24 mouse cellular contexts compared by ENCODE assay signal in genomic region chr6:31776841-31777240, GRCm38 (mm10).
"Had no signal": no experiment of that assay in that cellular context is flagged by ENCODE, and none has a peak within 500 bp of the region (broad histone marks: within the 10 kb centered on the region; RNA-seq: fewer than 3 reads in every experiment).

No protein-coding gene starts in this region.

- H3K9me3 ChIP-seq: heart, embryonic 10.5 days; hindbrain, embryonic 10.5 days; hindbrain, embryonic 12.5 days; limb, embryonic 15.5 days; liver, embryonic 12.5 days had no signal

- ATAC-seq: hindbrain, embryonic 16.5 days; inflammation-experienced regulatory T-cells, adult 6 months; intestine, embryonic 16.5 days; liver, embryonic 12.5 days had no signal

- H3K27ac ChIP-seq: gastrocnemius, adult 2 months; heart, embryonic 10.5 days; hindbrain, embryonic 10.5 days; hindbrain, embryonic 12.5 days; hindbrain, embryonic 14.5 days; layer of hippocampus, adult 2 months; left cerebral cortex, adult 2 months; limb, embryonic 13.5 days; limb, embryonic 15.5 days; liver, embryonic 12.5 days had no signal

- H3K27me3 ChIP-seq: heart, embryonic 12.5 days; hindbrain, embryonic 12.5 days; limb, embryonic 13.5 days; limb, embryonic 15.5 days; liver, embryonic 12.5 days had no signal

- H3K4me3 ChIP-seq: gastrocnemius, adult 2 months; heart, embryonic 10.5 days; heart, embryonic 12.5 days; hindbrain, embryonic 10.5 days; hindbrain, embryonic 12.5 days; layer of hippocampus, adult 2 months; left cerebral cortex, adult 2 months; limb, embryonic 13.5 days; limb, embryonic 15.5 days; liver, embryonic 12.5 days had no signal

- DNase-seq: gastrocnemius, adult 2 months; gastrocnemius, postnatal 10 days; gastrocnemius, postnatal 25 days; heart, adult 18-20 months; heart, postnatal 10 days; heart, postnatal 4 days; kidney, adult 18-20 months; kidney, adult 8-10 months; kidney, postnatal 10 days; kidney, postnatal 25 days; kidney, postnatal 4 days had no signal

- H3K4me2 ChIP-seq: heart, embryonic 12.5 days; hindbrain, embryonic 12.5 days; hindbrain, embryonic 14.5 days; limb, embryonic 13.5 days; limb, embryonic 15.5 days; liver, embryonic 12.5 days had no signal

- H3K9ac ChIP-seq: heart, embryonic 12.5 days; hindbrain, embryonic 12.5 days; hindbrain, embryonic 14.5 days; limb, embryonic 13.5 days; limb, embryonic 15.5 days; liver, embryonic 12.5 days had no signal

- H3K36me3 ChIP-seq: heart, embryonic 10.5 days; heart, embryonic 12.5 days; hindbrain, embryonic 10.5 days; hindbrain, embryonic 12.5 days; limb, embryonic 13.5 days; limb, embryonic 15.5 days; liver, embryonic 12.5 days had no signal

- H3K4me1 ChIP-seq: heart, embryonic 10.5 days; heart, embryonic 12.5 days; hindbrain, embryonic 10.5 days; limb, embryonic 13.5 days; limb, embryonic 15.5 days; liver, embryonic 12.5 days had no signal
